Mouse (Mus musculus): ENCODE data around the gene Lypd6b.

Gene Lypd6b

DNA sequence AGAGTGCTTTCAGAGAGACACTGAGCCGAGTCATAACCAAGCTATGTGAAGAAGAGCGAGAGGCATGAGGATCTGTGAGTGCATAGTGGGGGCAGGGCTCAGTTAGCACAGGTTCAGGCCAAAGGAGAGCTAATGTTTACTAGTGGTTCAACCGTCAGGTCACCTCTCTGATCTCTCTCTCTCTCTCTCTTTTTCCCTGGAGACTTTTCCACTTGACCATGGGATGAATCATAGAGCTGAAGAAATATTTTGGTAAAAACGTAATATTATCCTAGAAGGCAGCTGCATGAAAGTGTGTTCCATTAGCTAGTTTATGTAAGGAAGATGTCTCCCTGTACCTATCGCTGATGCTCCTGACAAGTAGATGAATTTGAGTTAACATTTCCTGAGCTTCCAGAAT, 30.6 kb downstream of the Lypd6b start:
- DNase-seq (ENCODE audit: low read depth, low spot score), result no peak

DNA sequence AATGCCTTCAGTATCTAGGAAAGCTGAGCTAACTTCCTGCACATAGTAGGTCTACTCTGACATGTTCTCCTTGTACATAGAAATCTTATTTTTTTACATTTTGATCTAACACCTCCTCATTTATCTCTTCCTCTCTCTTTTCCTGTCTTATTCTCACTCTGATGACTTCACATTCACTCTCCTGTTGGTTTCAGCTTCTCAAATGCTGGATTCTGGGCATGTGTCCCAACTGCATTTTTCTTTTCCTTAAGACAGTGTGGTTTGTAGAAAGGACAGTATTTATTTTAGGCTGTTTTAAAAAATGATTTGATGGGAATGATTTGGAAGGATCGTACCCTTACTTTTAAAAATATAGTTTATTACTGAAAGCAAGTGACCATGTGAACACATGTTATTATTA, 34.8 kb downstream of the Lypd6b start:
- no peak for DNase-seq (ENCODE audit: low read depth, low spot score)

GRCm38 (mm10) chr2:49825588-49825987, 38.1 kb downstream of the Lypd6b start:
- no peak for DNase-seq (ENCODE audit: low read depth, low spot score)

- no peak for DNase-seq (ENCODE audit: low read depth, low spot score)
Measured at GRCm38 (mm10) chr2:49827756-49828155, 40.3 kb downstream of the Lypd6b start.

GRCm38 (mm10) chr2:49830369-49830768, 42.9 kb downstream of the Lypd6b start:
- no peak for DNase-seq (ENCODE audit: low read depth, low spot score)

GRCm38 (mm10) chr2:49832277-49832803, 44.9 kb downstream of the Lypd6b start:
- no peak for DNase-seq (ENCODE audit: low read depth, low spot score)

DNA sequence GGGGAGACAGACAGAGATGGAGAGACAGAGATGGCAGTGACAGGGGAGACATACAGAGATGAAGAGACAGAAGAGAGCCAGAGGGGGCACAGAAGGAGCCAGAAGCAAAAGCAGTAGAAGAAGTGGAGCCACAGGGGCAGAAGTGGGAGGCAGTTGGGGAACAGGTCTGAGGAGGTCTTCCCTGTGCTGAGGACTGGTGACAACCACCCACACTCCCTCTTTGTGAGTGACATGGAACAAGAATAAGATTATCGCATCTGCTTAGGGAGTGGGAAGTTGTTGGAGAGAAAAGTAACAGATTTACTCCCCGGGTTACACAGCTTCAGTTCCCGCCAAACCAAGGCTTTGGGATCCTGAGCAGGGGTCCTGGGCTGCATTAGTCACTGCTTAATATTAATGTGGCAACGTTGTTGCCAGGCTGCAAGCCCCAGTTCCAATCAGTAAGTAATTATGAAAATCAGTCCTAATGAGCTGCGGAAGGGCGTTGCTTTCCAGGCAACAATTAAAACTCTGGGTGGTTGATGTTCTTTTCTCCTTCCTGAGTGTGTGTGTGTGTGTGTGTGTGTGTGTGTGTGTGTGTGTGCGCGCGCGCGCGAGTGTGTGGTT, 50.1 kb downstream of the Lypd6b start:
- no peak for DNase-seq (ENCODE audit: low read depth, low spot score)

DNA sequence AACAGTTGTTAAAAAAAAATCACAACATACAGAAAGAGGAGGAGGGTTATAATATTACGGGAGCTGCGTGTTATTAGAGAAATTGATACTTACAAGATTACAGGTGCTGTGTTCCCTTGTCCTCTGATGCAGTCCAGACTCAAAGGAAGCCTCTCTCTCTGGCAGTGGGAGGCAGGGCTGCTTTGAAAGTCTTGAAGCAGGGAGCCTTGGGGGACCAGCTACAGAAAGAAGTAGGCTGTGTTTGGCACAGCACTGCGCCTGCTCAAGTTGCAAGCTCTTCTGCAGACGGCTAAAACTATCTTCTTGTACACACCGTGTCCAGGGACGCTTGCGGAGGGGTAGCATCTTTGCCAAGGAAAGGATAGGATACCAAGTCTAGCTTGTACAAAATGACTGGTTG, 51.1 kb downstream of the Lypd6b start:
- no peak for DNase-seq (ENCODE audit: low read depth, low spot score)

- no peak for DNase-seq (ENCODE audit: low read depth, low spot score)
Measured at GRCm38 (mm10) chr2:49840573-49840972, 53.1 kb downstream of the Lypd6b start.

DNA sequence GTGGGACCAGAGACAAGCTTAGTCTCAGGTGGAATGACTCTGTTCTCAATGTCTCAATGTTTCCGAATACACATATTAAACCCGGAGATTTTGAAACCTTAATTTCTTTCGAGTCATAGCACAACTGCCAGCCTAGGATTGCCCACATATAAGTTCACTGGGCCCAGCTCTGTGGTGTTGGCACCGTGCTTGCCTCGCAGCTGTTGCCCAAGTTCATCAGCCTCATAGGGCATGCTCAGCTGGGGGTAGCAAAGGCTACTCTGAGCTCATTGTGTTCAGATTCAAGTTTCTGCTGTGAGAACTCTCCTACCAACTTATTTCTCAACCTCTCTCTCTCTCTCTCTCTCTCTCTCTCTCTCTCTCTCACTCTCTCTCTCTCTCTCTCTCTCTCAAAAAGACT, 53.6 kb downstream of the Lypd6b start:
- DNase-seq (ENCODE audit: low read depth, low spot score), result no peak

- no peak for DNase-seq (ENCODE audit: low read depth, low spot score)
Measured at GRCm38 (mm10) chr2:49845104-49845503, 57.6 kb downstream of the Lypd6b start.

DNA sequence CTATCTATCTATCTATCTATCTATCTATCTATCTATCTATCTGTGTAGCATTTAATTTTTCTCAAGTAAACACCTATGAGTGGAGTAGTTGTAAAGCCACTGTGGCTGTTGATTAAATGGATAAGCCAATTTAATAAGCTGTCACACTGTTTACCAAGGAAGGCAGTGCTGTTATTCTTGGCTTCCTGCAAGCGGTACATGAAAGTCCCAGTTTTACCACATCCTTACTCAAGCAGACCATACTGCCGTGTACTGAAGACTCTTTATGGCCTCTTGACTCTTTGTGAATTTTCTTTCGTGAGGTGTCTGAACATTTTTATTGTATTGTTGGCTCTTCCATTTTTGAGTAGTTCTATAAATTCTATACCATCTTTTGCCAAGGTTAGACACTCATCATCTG, 58.6 kb downstream of the Lypd6b start:
- no peak for DNase-seq (ENCODE audit: low read depth, low spot score)

DNA sequence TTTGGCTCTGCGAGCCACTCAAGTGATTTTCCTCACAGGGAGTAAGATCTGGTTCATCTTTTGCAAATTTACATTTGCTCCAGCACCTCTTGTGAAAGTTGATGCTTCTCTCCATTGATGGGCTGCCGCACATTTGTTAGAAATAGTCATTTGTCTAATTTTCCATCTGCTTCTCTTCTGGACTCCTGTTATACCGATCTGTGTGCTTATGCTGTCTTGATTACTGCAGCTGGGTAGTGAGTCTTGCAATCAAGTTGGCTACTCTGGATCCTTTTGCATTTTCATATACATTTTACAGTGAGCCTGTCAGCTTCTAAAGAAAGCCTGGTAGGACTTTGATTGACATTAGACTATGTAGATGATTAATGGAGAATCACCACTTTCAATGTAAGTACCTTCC, 59.4 kb downstream of the Lypd6b start:
- DNase-seq (ENCODE audit: low read depth, low spot score), result no peak

- DNase-seq (ENCODE audit: low read depth, low spot score), result no peak
Measured at GRCm38 (mm10) chr2:49847831-49848230, 60.3 kb downstream of the Lypd6b start.

GRCm38 (mm10) chr2:49849771-49850170, 62.3 kb downstream of the Lypd6b start:
- DNase-seq (ENCODE audit: low read depth, low spot score), result no peak

DNA sequence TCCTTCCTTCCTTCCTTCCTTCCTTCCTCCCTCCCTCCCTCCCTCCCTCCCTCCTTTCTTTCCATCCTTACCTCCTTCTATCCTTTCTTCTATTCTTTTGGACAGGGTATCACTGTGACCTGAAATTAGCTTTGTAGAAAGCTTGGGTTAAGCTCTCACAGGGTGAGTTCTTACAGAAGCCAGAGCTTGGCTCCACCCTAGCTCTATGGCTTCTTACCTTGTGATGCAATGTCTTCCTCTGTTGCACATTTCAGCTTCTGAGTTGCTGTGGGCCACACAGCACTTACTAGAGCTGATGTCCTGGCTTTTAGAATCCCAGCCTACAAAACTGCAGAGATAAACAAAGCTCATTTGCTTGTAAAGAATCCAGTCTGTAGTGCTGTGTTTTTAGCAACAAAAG, 64.5 kb downstream of the Lypd6b start:
- DNase-seq (ENCODE audit: low read depth, low spot score), result no peak

GRCm38 (mm10) chr2:49856161-49856564, 68.7 kb downstream of the Lypd6b start:
- no peak for DNase-seq (ENCODE audit: low read depth, low spot score)

DNA sequence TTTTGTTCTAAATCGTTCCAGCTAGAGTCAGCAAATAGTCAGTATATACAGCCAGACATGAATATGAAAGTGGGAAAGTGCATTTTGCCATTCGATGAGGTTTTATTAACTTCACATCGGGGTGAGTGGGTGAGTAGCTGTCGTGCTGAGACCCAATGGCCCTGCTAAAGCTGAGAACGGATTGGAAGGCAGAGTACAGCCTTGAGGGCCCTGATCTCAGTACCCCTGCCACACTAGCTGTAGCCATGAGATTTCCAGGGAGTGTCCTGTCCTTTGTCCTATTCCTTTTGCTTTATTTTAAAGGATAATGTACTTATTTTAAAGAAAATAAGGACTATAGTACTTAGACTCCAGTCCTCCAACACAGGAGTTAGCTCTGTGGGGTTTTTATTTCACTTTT, 69.1 kb downstream of the Lypd6b start:
- DNase-seq (ENCODE audit: low read depth, low spot score), result no peak

DNA sequence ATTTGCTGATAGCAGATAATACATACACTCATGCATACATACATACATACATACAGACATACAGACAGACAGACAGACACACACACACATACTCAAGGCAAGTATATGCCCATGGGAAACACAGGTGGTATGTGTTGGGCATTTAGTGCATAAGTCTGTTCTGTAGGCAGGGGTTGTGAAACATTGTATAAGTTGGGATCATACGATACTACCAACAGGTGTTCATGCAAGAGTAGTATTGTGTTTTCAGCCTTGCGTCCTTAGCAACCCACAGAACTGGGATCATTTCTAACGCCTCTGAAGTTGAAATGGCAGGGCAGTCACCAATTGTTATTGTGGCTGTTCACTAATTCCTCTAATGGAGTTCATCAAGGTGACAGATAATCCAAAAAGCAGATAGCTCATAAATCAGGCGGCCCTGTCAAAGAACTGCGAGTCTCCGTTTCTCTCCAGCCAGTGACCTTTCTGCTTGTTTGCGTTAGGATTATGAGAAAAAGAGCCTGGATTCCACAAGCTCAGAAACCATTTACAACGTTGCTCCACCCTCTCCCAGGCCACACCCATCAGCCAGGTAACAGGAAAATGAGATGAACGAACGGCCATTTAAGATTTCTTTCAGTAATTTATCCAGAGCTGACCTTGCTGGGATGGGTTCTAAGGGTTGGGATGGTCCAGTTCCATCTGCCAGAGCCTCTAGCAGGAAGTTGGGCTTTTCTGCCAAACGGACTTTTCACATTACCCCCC, 72.9 kb downstream of the Lypd6b start:
- DNase-seq (ENCODE audit: low read depth, low spot score), result no peak

GRCm38 (mm10) chr2:49860969-49861592, 73.6 kb downstream of the Lypd6b start:
- DNase-seq (ENCODE audit: low read depth, low spot score), result no peak

DNA sequence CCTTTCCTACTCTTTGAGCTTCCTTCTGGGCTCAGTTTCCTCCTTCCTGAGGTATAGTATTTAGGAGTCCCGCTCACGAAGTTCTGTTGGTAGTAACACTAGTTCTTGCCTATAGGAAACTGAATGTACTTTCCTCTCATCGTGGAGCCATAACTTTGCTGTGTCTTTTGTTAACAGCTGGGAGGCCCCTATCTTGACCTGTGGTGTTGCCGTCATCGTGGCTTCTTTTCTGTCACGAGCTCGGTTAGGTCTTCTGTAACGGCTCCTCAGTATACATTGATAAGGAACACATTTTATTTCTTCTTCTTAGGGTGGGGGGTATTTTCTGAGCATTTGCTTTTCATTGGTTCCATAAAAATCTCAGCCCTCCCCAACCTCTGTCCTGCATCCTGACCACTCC, 74.2 kb downstream of the Lypd6b start:
- DNase-seq (ENCODE audit: low read depth, low spot score), result no peak

DNA sequence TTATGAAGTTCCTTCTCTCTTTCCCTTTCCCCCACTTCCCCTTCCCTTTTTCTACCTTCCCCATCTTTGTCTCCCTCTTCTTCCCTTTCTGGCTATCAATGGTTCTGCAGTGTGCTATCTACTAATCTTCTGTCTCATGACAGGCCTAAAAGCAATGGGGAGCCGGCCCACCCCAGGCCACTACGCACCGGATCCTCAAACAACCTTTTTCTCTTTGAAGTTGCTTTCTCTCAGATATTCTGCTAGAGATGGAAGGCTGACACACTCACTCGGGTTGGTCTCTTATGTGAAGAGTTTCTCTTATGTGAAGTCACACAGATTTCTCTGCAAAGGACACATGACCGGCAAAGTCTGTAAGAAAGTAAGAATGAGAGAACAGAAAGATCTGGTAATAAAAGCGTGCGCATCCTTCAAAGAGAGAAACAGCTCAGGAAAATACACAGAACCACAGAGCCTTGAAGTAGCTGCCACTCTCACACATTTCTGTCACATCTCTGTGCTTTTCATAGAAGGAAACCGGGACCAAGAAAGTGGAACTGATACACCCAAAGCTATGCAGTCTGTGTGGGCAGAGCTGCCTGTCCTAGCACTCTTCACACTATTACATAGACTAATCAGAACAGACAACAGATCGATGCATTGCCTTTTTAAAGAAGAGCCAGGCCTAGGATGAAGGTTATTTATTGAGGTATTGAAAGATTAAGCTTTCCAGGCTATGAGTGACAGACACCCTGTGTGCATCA, 80.8 kb downstream of the Lypd6b start:
- no peak for DNase-seq (ENCODE audit: low read depth, low spot score)
